Mouse (Mus musculus): ENCODE measurements around the gene Dtx3l. TPM values are rescaled to one million over a fixed set of nuclear protein-coding genes. Genes with fewer than 3 reads are reported as not detected.
A peak's percentile ranks its signal among the peaks of the same experiment; 100 is the strongest.

The Dtx3l gene
- total and polyA plus RNA-seq, 3 experiments = 3.5 to 17.5 (median 15.4) TPM

DNA sequence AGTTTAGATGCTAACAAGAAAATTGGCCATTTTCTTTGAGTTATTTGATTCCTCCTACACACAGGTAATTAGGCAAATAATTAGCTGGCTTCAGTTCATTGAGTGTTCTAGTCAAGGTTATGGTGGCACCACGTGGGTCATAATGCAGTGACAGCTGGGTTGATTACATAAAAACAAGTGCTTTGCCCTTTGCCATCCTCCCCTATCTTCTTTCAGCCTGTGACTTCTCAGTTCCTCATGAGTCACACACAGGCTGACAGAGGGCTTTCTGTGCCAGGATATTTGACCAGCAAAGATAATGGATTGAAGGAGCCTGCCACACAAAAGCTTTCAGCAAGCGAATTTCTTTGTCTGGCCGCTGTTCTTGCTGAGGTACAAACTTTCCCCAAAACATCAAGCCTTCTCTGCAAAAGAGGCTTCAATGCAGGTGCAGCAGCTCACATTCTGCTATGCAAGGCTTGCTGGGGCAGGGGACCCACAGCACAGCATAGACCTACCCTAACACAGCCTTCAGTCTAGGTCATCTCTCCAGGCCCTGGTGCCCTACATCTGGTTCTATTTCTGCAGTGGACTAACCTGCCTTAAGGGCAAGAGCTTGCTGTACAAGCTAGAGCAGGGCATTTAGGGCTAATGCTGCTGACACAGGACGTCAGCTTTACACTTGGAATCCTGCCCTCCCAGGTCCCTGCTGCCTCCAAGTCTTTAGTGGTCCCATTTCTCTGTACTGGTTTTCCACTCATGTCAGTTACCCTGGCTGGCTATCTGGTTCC, 31.3 kb downstream of the Dtx3l start:
- no peak for DNase-seq (ENCODE audit: low spot score)
- H3K4me1 ChIP-seq (ENCODE audit: insufficient read depth, low read depth, low read length) = peaks cover 57% of the 10 kb centered on the region
- TF ChIP-seq TAL1 (conservative IDR thresholded peaks at IDR 0.05; ENCODE audit: low read depth, low read length) (no peak), GATA2 (IDR thresholded peaks at IDR 0.05; ENCODE audit: borderline replicate concordance, low read depth, low read length) (no peak), POLR2AphosphoS5 (IDR thresholded peaks at IDR 0.05; ENCODE audit: insufficient replicate concordance, low read depth, low read length) (no peak), CTCF (IDR thresholded peaks at IDR 0.05; ENCODE audit: low read depth, low read length) (no peak), GATA1 (IDR thresholded peaks at IDR 0.05; ENCODE audit: borderline replicate concordance, low read length) (no peak)
- no peaks in the 10 kb centered on the region for H3K36me3 ChIP-seq (replicated peaks)
- peaks cover 11% of the 10 kb centered on the region for H3K9me3 ChIP-seq (replicated peaks)
- H3K27me3 ChIP-seq (ENCODE audit: insufficient read depth, low read length) = no peaks in the 10 kb centered on the region
- no peak for ATAC-seq (ENCODE audit: extremely low read depth, insufficient number of reproducible peaks, low FRiP score, poor library complexity, severe bottlenecking)
- no peak overlapping the region for H3K4me3 ChIP-seq (ENCODE audit: low read depth, low read length)

DNA sequence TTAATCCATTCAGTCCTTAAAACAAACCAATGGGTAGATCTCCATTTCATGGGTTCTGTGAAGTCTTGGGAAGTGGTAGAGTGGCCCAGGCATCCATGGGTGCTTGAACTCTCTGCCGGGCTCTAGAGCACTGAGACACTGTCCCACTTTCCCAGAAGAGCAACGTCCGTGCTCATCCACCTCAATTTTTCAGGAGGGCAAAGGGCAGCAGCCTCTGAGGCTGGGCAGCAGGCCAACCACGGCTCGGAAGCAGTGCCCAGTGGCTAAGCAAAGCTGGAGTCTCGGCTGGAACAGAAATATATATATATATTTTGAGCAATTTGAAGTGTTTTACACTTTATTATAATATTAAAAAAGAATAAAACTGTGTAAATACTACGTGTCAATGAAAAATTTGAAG, 32.1 kb downstream of the Dtx3l start:
- Histone ChIP-seq H3K4me3 (ENCODE audit: low read depth, low read length) (no peak overlapping the region), H3K9me3 (replicated peaks) (peaks cover 12% of the 10 kb centered on the region), H3K36me3 (replicated peaks) (no peaks in the 10 kb centered on the region), H3K4me1 (ENCODE audit: insufficient read depth, low read depth, low read length) (peaks cover 52% of the 10 kb centered on the region), H3K27me3 (ENCODE audit: insufficient read depth, low read length) (no peaks in the 10 kb centered on the region)
- DNase-seq (ENCODE audit: low spot score) (no peak), ATAC-seq (ENCODE audit: extremely low read depth, insufficient number of reproducible peaks, low FRiP score, poor library complexity, severe bottlenecking) (no peak)
- TF ChIP-seq GATA2 (IDR thresholded peaks at IDR 0.05; ENCODE audit: borderline replicate concordance, low read depth, low read length) = no peak
- no peak for TF ChIP-seq TAL1 (conservative IDR thresholded peaks at IDR 0.05; ENCODE audit: low read depth, low read length)
- TF ChIP-seq GATA1 (IDR thresholded peaks at IDR 0.05; ENCODE audit: borderline replicate concordance, low read length) = no peak

DNA sequence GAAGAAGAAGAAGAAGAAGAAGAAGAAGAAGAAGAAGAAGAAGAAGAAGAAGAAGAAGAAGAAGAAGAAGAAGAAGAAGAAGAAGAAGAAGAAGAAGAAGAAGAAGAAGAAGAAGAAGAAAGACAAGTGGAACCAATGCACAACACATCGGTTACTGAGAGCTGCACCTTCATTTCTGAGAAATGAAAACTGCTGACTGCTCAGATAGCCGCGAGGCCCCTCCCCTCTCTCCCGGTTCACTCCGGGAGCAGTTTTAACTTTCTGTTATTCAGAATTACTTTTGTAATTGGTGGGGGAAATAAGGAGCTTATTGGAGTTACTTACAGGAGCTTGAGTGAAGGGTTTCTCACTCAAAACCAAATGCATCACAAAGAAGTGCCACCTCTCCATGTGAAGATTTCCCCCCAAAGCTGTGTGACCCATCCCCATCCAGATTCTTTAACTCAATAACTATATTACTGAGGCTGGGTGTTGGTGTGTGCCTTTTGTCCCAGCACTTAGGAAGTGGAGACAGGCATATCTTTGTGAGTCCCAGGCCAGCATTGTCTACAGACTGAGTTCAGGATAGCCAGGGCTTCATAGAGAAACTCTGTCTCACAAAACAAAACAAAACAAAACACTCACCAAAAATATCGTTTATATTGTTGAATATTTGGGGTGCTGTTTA, 33.0 kb downstream of the Dtx3l start:
- peak; percentile 49; the same call in 1 of the 2 replicates for ATAC-seq (ENCODE audit: extremely low read depth, insufficient number of reproducible peaks, low FRiP score, poor library complexity, severe bottlenecking)
- Histone ChIP-seq H3K9me3 (replicated peaks) (peaks cover 12% of the 10 kb centered on the region), H3K4me1 (ENCODE audit: insufficient read depth, low read depth, low read length) (peaks cover 47% of the 10 kb centered on the region), H3K27me3 (ENCODE audit: insufficient read depth, low read length) (no peaks in the 10 kb centered on the region), H3K4me3 (ENCODE audit: low read depth, low read length) (peak overlapping the region; percentile 38; the same call in 1 of the 2 replicates), H3K36me3 (replicated peaks) (no peaks in the 10 kb centered on the region)
- DNase-seq (ENCODE audit: low spot score) = peak; percentile 34
- TF ChIP-seq POLR2AphosphoS5 (IDR thresholded peaks at IDR 0.05; ENCODE audit: insufficient replicate concordance, low read depth, low read length) = no peak
- TF ChIP-seq GATA2 (IDR thresholded peaks at IDR 0.05; ENCODE audit: borderline replicate concordance, low read depth, low read length) = no peak
- no peak for TF ChIP-seq GATA1 (IDR thresholded peaks at IDR 0.05; ENCODE audit: borderline replicate concordance, low read length)
- no peak for TF ChIP-seq CTCF (IDR thresholded peaks at IDR 0.05; ENCODE audit: low read depth, low read length)
- TF ChIP-seq TAL1 (conservative IDR thresholded peaks at IDR 0.05; ENCODE audit: low read depth, low read length) = no peak

DNA sequence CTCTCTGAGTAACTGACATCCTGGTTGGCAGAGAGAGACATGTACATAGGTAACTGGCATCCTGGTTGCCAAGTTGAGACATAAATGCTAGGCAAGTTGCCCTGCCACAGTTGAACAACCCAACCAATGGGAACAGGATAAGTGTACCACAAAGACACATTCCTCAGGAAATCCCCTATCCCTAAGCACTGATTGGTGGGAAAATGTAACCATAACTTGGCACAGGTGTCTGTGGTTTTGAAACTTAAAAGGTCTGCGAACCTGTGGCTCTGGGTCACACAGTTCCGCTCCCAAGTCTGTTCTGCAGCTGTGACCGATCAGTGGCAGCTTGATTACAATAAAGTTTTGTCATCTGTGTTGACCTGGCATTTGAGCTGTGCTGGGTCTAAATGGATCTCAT, 33.6 kb downstream of the Dtx3l start:
- Histone ChIP-seq H3K36me3 (replicated peaks) (no peaks in the 10 kb centered on the region), H3K9me3 (replicated peaks) (peaks cover 12% of the 10 kb centered on the region), H3K4me3 (ENCODE audit: low read depth, low read length) (no peak overlapping the region; the same call in 1 of the 2 replicates), H3K27me3 (ENCODE audit: insufficient read depth, low read length) (no peaks in the 10 kb centered on the region), H3K4me1 (ENCODE audit: insufficient read depth, low read depth, low read length) (peaks cover 41% of the 10 kb centered on the region)
- DNase-seq (ENCODE audit: low spot score) (no peak), ATAC-seq (ENCODE audit: extremely low read depth, insufficient number of reproducible peaks, low FRiP score, poor library complexity, severe bottlenecking) (no peak)
- TF ChIP-seq POLR2AphosphoS5 (IDR thresholded peaks at IDR 0.05; ENCODE audit: insufficient replicate concordance, low read depth, low read length) (no peak), GATA1 (IDR thresholded peaks at IDR 0.05; ENCODE audit: borderline replicate concordance, low read length) (no peak)

DNA sequence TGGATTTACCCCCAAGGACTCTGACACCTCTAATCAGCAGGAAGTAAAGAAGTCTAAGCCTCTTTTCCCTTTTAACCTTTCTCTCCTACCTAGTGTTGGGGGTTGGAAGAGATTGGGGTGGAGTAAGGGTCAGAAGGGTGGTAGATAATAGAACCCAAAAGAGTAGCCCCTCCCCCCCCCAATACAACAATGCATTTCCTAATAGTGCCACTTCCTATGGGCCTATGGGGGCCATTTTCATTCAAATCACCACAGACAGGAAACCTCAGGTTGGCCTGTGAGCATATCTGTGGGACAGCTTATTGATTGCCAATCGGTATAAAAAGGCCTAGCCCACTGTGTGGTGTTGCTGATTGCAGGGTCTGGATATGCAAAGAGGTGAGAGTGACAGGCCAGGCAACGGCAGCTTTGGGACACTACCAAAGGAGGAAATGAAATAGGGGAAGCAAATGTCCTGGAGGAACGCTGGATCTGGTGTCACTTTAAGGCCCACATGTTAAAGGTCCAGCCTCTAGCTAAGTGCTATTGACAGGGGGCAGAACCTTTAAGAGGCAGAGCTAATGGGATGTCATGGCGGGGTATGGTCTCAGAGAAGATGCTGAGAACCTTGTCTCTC, 34.7 kb downstream of the Dtx3l start:
- Histone ChIP-seq H3K27me3 (ENCODE audit: insufficient read depth, low read length) (no peaks in the 10 kb centered on the region), H3K4me1 (ENCODE audit: insufficient read depth, low read depth, low read length) (peaks cover 38% of the 10 kb centered on the region), H3K9me3 (replicated peaks) (peaks cover 5% of the 10 kb centered on the region), H3K4me3 (ENCODE audit: low read depth, low read length) (no peak overlapping the region), H3K36me3 (replicated peaks) (no peaks in the 10 kb centered on the region)
- DNase-seq (ENCODE audit: low spot score) (no peak), ATAC-seq (ENCODE audit: extremely low read depth, insufficient number of reproducible peaks, low FRiP score, poor library complexity, severe bottlenecking) (no peak)
- TF ChIP-seq GATA1 (IDR thresholded peaks at IDR 0.05; ENCODE audit: borderline replicate concordance, low read length) (no peak), GATA2 (IDR thresholded peaks at IDR 0.05; ENCODE audit: borderline replicate concordance, low read depth, low read length) (no peak), CTCF (IDR thresholded peaks at IDR 0.05; ENCODE audit: low read depth, low read length) (no peak), TAL1 (conservative IDR thresholded peaks at IDR 0.05; ENCODE audit: low read depth, low read length) (no peak), POLR2AphosphoS5 (IDR thresholded peaks at IDR 0.05; ENCODE audit: insufficient replicate concordance, low read depth, low read length) (no peak)

DNA sequence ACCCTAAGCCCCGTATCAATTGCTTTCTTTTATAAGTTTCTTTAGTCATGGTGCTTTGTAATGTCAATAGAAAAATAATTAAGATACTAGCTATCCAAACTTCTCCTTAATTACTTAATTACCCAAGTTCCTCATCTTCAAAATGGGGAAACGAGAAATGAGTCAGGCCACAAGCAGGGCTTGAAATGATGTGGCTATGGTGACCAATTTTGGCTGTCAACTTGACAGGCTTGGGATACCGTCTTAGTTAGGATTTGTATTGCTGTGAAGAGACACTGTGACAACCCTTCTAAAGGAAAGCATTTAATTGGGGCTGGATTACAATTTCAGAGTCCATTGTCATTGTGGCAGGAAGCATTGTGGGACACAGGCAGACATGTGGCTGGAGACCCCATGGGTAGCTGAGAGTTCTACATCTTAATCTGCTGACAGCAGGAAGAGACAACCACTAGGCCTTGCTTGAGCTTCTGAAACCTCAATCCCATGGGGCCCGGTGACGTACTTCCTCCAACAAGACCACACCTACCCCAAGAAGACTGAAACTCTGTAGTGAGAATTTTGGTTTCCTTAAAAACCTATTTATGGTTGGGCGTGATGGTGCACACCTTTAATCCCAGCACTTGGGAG, 35.8 kb downstream of the Dtx3l start:
- peaks cover 38% of the 10 kb centered on the region for H3K4me1 ChIP-seq (ENCODE audit: insufficient read depth, low read depth, low read length)
- no peaks in the 10 kb centered on the region for H3K27me3 ChIP-seq (ENCODE audit: insufficient read depth, low read length)
- ATAC-seq (ENCODE audit: extremely low read depth, insufficient number of reproducible peaks, low FRiP score, poor library complexity, severe bottlenecking) = no peak
- DNase-seq (ENCODE audit: low spot score) = no peak
- H3K9me3 ChIP-seq (replicated peaks) = peaks cover 5% of the 10 kb centered on the region
- H3K36me3 ChIP-seq (replicated peaks) = no peaks in the 10 kb centered on the region
- H3K4me3 ChIP-seq (ENCODE audit: low read depth, low read length) = no peak overlapping the region
- TF ChIP-seq POLR2AphosphoS5 (IDR thresholded peaks at IDR 0.05; ENCODE audit: insufficient replicate concordance, low read depth, low read length) = no peak
- TF ChIP-seq GATA1 (IDR thresholded peaks at IDR 0.05; ENCODE audit: borderline replicate concordance, low read length) = no peak
- no peak for TF ChIP-seq CTCF (IDR thresholded peaks at IDR 0.05; ENCODE audit: low read depth, low read length)
- TF ChIP-seq GATA2 (IDR thresholded peaks at IDR 0.05; ENCODE audit: borderline replicate concordance, low read depth, low read length) = no peak
